Mouse (Mus musculus) midbrain, embryonic 16.5 days (tissue): ENCODE measurements around the gene Alox5. TPM values are rescaled to one million over a fixed set of nuclear protein-coding genes. Genes with fewer than 3 reads are reported as not detected.
"Not testable (repeated sequence)": the region's sequence is repeated elsewhere in the genome, so short reads cannot be mapped to it uniquely, and the experiment has no call there.

ENCODE experiments used
- ATAC-seq: fragments of 200-750 bp; cut with Nextera tagmentation; 2 replicates; pipeline ENCODE4 v1.8.0; 2017; ENCODE audit warnings: moderate TSS enrichment
- H3K27ac ChIP-seq: fragments of 300-500 bp; sonication (generic); 2 replicates; pipeline ENCODE4 v1.5.1; 2014; ENCODE audit warnings: mild to moderate bottlenecking, low read length, mixed read lengths
- H3K27me3 ChIP-seq: fragments of 300-500 bp; sonication (generic); 2 replicates; pipeline ENCODE4 v1.6.1; 2014; ENCODE audit warnings: low read depth, low read length, mixed read lengths; ENCODE audit not compliant: control insufficient read depth, insufficient read depth
- H3K36me3 ChIP-seq: fragments of 300-500 bp; sonication (generic); 2 replicates; pipeline ENCODE4 v1.6.1; 2014; ENCODE audit warnings: mild to moderate bottlenecking, low read length, moderate library complexity, mixed read lengths; ENCODE audit not compliant: control insufficient read depth, insufficient read depth
- H3K4me1 ChIP-seq: fragments of 300-500 bp; sonication (generic); 2 replicates; pipeline ENCODE4 v1.6.1; 2014; ENCODE audit warnings: mild to moderate bottlenecking, low read length, mixed read lengths; ENCODE audit not compliant: control insufficient read depth, insufficient read depth
- H3K4me2 ChIP-seq: fragments of 300-500 bp; sonication (generic); 2 replicates; pipeline ENCODE4 v1.6.1; 2014; ENCODE audit warnings: mild to moderate bottlenecking, low read length, mixed read lengths
- H3K4me3 ChIP-seq: fragments of 300-500 bp; sonication (generic); 2 replicates; pipeline ENCODE4 v1.5.1; 2014; ENCODE audit warnings: low read depth, mild to moderate bottlenecking, low read length, moderate library complexity, mixed read lengths
- H3K9ac ChIP-seq: fragments of 300-500 bp; sonication (generic); 2 replicates; pipeline ENCODE4 v1.6.1; 2014; ENCODE audit warnings: low read depth, low read length, mixed read lengths
- H3K9me3 ChIP-seq: fragments of 300-500 bp; sonication (generic); replicated peaks from 2 replicates; pipeline ENCODE4 v1.6.1; 2014; ENCODE audit warnings: mild to moderate bottlenecking, low read length, mixed read lengths; ENCODE audit not compliant: control insufficient read depth, poor library complexity, severe bottlenecking
- WGBS: fragments of 180-500 bp; shearing (Covaris S2); extraction: QIAGEN DNeasy Blood & Tissue Kit; methylation state at CpG from one replicate; pipeline ENCODE4 v1.1.7; 2014; 5-methylcytosine and 5-hydroxymethylcytosine counted together
- polyA plus RNA-seq: library from polyadenylated mRNA; unstranded; fragments of >200 nt; fragmentation: Nextera tagmentation; extraction: Ambion mirVana; gene quantifications from 2 replicates; pipeline ENCODE4 v1.2.1, GENCODE M21; 2015

Gene Alox5
- 0.73 and 1.0 TPM in 2 replicates for polyA plus RNA-seq

DNA sequence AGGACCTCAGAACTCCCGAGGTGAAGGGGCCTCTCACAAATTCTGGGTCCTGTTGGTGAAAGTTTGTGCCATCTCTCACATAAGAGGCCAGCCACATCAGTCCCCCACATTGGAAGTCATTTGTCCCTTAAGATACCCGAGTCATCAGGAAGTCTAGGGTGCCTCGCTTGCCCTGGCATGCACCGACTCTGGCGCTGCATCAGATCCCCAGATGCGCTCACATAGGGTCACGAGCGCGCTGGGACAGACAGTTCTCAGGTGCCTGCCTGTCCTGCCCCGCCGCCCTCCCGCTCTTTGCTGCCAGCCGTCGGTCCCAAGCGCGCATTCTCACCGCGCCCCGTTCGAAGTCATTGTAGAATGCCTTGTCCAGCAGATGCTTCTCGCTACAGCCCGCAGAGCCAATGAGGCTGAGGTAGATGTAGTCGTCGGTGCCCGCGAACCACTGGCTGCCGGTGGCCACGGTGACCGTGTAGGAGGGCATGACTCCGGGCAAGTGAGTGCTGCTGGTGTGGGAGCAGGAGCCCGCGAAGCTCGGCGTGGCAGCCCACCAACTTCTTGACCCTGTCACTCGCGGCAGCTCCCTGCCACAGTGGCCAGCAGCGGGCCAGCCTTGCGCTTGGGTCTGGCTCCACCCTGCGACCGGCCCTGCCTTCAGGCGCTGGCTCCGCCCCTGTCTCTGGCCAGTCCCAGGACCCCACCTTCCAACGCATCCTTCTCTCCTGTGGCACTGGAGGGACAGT, at the start of gene Alox5:
Gene Alox5, minus strand, starts transcription at position 635 of the 740 bp plus-strand sequence.
- WGBS = 2% methylated on average over 43 of the region's 43 CpGs
- ATAC-seq = 0 out of 2 replicates have a peak, but pooled peaks have one; percentile 39
- Histone ChIP-seq H3K36me3 (no peaks in the 10 kb centered on the region), H3K4me1 (peaks cover 6% of the 10 kb centered on the region; the same call in 1 of the 2 replicates), H3K9ac (peak within 1 kb of the TSS; percentile 41; the same call in 1 of the 2 replicates), H3K4me2 (peak within 1 kb of the TSS; percentile 71), H3K27me3 (peaks cover 16% of the 10 kb centered on the region), H3K4me3 (peak within 1 kb of the TSS; percentile 40), H3K27ac (no peak within 1 kb of the TSS), H3K9me3 (no peaks in the 10 kb centered on the region)

DNA sequence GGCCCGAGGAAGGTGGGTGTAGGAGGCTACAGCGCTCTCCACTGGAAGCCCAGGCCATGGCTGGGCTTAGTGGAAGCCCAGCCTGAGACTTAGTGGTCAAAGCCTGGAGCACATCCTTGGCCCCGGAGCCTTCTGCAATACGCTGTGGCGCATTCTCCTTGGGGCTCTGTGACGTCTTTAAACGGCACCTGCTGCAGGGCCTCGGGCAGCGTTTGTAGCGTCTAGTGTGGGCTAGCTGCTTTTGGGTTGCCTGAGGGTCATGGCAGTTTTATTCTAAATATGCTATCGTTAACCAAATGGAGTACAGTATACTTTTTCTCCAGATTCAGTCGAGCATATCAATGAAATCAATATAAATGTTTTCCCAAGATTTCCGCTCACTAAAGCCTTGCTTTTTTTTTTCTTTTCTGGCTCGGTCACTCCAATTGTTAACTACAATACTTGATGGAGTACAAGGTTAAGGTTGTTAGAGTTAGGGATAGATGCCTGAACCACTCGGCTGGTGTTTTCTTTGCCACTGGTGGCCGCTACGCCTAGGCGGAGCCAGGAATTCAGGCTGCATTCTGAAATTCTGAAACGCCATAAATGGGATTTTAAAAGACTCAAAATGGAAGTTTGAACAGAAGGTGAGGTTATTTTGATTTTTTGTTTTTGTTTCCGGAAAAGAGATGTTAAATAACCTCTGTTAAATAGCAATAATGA, 45.5 kb upstream of the Alox5 start, which contains the start of gene Olfr212:
Gene Olfr212, plus strand, starts transcription at position 215 of the 702 bp plus-strand sequence.
- WGBS = 95% methylated on average over 19 of the region's 20 CpGs
- not testable (repeated sequence) for ATAC-seq, H3K4me1 ChIP-seq

DNA sequence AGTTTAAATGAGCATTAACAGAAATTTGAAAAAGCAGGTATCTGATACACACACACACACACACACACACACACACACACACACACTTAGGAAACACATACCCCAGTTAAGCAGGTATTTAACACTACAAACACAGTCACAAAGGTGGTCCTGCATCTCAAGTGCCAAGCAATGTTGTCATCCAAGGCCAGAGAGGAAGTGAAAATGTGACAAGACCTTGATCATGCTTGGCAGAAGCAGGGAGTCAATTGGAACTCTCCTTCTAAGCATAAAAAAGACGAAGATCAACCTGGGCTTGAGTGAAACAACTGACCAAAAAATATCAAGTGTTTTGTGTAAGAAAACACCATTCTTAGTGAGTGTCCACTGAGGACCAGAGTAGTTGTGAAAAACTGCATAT, 35.0 kb upstream of the Alox5 start:
- Histone ChIP-seq H3K27ac (no peak overlapping the region), H3K4me1 (no peaks in the 10 kb centered on the region), H3K27me3 (no peaks in the 10 kb centered on the region), H3K9me3 (0 out of 2 replicates have a peak, but pooled peaks cover under 1% of the 10 kb centered on the region), H3K9ac (no peak overlapping the region), H3K36me3 (no peaks in the 10 kb centered on the region), H3K4me2 (no peak overlapping the region), H3K4me3 (no peak overlapping the region)
- 84% methylated on average over 1 of the region's 1 CpGs for WGBS
- no peak for ATAC-seq

More for the DNA sequence above, 45.5 kb upstream of the Alox5 start, which contains the start of gene Olfr212:
- not testable (repeated sequence) for H3K36me3 ChIP-seq, H3K4me3 ChIP-seq, H3K27me3 ChIP-seq, H3K9me3 ChIP-seq, H3K27ac ChIP-seq, H3K4me2 ChIP-seq, H3K9ac ChIP-seq

DNA sequence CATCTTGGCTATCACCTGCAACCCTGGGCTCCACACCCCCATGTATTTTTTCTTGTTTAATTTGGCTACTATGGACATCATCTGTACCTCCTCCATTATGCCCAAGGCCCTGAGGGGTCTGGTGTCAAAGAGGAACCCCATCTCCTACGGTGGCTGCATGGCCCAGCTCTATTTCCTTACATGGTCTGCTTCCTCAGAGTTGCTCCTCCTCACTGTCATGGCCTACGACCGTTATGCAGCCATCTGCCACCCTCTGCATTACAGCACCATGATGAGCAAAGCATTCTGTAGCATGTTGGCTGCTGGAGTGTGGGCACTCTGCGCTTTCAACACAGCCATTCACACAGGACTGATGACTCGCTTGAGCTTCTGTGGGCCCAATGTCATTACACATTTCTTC, 32.8 kb upstream of the Alox5 start:
- H3K27ac ChIP-seq = no peak overlapping the region
- no peaks in the 10 kb centered on the region for H3K27me3 ChIP-seq
- 94% methylated on average over 5 of the region's 5 CpGs for WGBS
- ATAC-seq = no peak
- no peak overlapping the region for H3K9ac ChIP-seq
- H3K9me3 ChIP-seq = no peaks in the 10 kb centered on the region
- H3K4me3 ChIP-seq = no peak overlapping the region
- H3K4me2 ChIP-seq = no peak overlapping the region
- H3K4me1 ChIP-seq = peaks cover 4% of the 10 kb centered on the region; the same call in 1 of the 2 replicates
- H3K36me3 ChIP-seq = no peaks in the 10 kb centered on the region

DNA sequence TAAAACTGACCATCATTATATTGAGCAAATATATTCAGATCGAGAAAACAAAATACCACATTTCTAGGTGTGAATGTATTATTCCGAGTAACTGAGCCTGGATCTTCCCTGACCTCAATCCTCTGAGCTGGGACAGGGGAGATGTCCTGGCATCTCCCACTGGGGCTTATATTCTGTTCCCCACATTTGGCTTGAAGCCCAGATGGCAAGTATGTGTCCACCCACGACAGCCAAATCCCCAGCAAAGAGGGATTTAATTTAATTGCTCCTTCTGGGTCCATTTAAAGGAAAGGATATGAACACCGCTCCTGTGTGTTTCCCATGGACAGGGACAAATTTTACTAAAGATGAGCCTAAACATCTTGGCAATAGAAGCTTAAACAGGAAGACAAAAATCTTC, 27.8 kb upstream of the Alox5 start, which contains the start of gene Olfr211:
Gene Olfr211, plus strand, starts transcription at position 301 of the 400 bp plus-strand sequence.
- WGBS = 65% methylated on average over 4 of the region's 4 CpGs
- ATAC-seq = no peak
- H3K4me2 ChIP-seq = no peak within 1 kb of the TSS
- H3K9ac ChIP-seq = no peak within 1 kb of the TSS
- H3K4me1 ChIP-seq = peaks cover 4% of the 10 kb centered on the region; the same call in 1 of the 2 replicates
- H3K27me3 ChIP-seq = no peaks in the 10 kb centered on the region
- H3K27ac ChIP-seq = no peak within 1 kb of the TSS
- no peaks in the 10 kb centered on the region; the same call in 1 of the 2 replicates for H3K9me3 ChIP-seq
- no peaks in the 10 kb centered on the region for H3K36me3 ChIP-seq
- no peak within 1 kb of the TSS for H3K4me3 ChIP-seq

DNA sequence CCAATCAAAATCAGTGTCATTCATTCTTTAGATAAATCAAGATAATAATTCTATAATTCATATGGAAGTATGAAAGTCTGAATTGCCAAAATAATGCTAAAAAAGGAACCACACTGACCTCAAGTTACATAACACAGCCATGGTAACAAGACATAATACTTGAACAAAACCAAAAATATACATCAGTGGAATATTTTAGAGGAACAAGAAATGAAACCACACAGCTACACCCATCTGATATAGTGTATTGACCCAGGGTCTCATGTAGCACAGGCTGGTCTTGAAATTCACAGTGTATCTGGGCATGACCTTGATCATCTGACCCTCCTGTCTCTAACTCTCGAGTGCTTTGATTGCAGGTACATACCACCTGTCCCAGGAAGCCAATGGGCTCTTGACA, 25.9 kb upstream of the Alox5 start:
- Histone ChIP-seq H3K9ac (no peak overlapping the region), H3K4me1 (peaks cover 4% of the 10 kb centered on the region; the same call in 1 of the 2 replicates), H3K4me3 (no peak overlapping the region), H3K4me2 (no peak overlapping the region), H3K9me3 (no peaks in the 10 kb centered on the region; the same call in 1 of the 2 replicates), H3K36me3 (no peaks in the 10 kb centered on the region), H3K27me3 (no peaks in the 10 kb centered on the region), H3K27ac (no peak overlapping the region)
- no peak for ATAC-seq
- 71% methylated on average over 1 of the region's 1 CpGs for WGBS

DNA sequence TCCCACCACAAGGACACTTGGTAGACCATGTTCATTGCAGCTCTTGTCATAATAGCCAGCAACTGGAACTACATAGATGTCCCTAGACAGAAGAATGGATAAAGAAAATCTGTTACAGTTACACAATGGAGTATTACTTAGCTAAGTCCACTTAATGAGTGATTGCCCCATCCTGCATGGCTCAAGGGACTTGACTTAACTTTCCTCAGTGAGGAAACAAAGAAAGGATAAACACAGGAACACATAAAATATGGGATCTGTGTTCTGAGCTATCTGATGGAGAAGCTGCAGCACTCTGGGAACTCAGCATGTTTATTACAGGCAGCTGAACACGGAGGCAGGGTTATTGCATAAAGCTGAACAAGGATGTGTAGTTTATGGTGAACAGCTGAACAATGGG, 24.1 kb upstream of the Alox5 start:
- ATAC-seq = no peak
- WGBS = 76% methylated on average over 1 of the region's 1 CpGs
- Histone ChIP-seq H3K9ac (no peak overlapping the region), H3K27ac (no peak overlapping the region), H3K9me3 (peaks cover 2% of the 10 kb centered on the region; the same call in 1 of the 2 replicates), H3K4me3 (no peak overlapping the region), H3K4me1 (peaks cover 4% of the 10 kb centered on the region; the same call in 1 of the 2 replicates), H3K27me3 (no peaks in the 10 kb centered on the region), H3K36me3 (no peaks in the 10 kb centered on the region), H3K4me2 (no peak overlapping the region)

DNA sequence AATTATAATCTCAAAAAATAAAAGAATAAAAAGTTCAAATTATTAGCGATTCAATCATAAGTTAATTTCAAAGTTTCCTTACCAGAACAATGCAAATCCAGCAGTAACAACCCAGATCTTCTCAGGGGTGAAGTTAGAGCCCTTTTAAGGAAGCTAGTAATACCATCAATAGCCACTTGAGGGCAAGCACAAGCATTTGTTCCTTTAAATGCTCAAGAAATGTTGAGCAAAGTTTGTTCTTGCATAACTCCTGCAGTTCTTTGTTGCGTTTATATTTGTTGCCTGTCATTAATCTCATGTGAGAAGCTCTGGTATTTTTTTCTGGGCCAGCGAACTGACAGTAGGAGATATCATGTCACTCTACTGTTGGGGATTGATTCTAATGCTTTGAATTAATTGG, 7.1 kb upstream of the Alox5 start:
- H3K4me2 ChIP-seq = no peak overlapping the region
- no peaks in the 10 kb centered on the region for H3K9me3 ChIP-seq
- no peaks in the 10 kb centered on the region for H3K36me3 ChIP-seq
- H3K4me3 ChIP-seq = no peak overlapping the region
- no peak overlapping the region for H3K9ac ChIP-seq
- WGBS = 35% methylated on average over 3 of the region's 3 CpGs
- H3K27ac ChIP-seq = no peak overlapping the region
- no peak for ATAC-seq
- no peaks in the 10 kb centered on the region for H3K4me1 ChIP-seq
- H3K27me3 ChIP-seq = no peaks in the 10 kb centered on the region

DNA sequence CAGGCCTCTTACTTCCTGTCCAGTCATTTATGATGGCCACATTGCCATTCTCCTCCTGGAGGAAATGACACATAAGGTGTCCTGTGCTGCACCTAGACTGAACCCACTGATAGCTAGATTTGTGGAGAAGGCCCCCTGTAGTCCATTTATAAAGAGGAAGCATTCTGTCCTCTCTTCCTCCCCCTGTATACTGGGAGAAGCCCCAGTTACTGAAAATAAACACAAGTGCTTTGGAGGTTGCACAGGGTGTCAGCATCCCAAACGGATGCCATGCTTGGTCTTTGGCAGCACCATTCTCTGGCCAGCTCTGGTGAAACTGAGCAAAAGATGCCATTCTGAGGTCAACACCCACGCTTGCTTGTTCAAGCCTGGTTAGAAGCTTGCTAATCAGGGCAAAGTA, 1.7 kb downstream of the Alox5 start:
- 82% methylated on average over 2 of the region's 2 CpGs for WGBS
- Histone ChIP-seq H3K4me2 (no peak overlapping the region), H3K4me1 (peaks cover 6% of the 10 kb centered on the region; the same call in 1 of the 2 replicates), H3K27me3 (peaks cover 16% of the 10 kb centered on the region), H3K9ac (no peak overlapping the region), H3K27ac (no peak overlapping the region), H3K4me3 (no peak overlapping the region), H3K9me3 (no peaks in the 10 kb centered on the region), H3K36me3 (no peaks in the 10 kb centered on the region)
- ATAC-seq = no peak
